Mouse (Mus musculus) testis, adult 2 months (tissue): Measurements from ENCODE around the gene Cdsn.

Experiments
- CTCF ChIP-seq: fragments of 200-500 bp; IDR thresholded peaks from 2 replicates; pipeline ENCODE4 v1.5.1; 2012; ENCODE audit warnings: low read depth, mild to moderate bottlenecking, inconsistent platforms, low read length, moderate library complexity; ENCODE audit not compliant: control insufficient read depth, insufficient read depth, insufficient replicate concordance
- POLR2A ChIP-seq: fragments of 200-500 bp; IDR thresholded peaks from 2 replicates; pipeline ENCODE4 v1.6.1; 2012; ENCODE audit warnings: low read depth, mild to moderate bottlenecking, inconsistent platforms, low read length, moderate library complexity; ENCODE audit not compliant: control insufficient read depth

DNA sequence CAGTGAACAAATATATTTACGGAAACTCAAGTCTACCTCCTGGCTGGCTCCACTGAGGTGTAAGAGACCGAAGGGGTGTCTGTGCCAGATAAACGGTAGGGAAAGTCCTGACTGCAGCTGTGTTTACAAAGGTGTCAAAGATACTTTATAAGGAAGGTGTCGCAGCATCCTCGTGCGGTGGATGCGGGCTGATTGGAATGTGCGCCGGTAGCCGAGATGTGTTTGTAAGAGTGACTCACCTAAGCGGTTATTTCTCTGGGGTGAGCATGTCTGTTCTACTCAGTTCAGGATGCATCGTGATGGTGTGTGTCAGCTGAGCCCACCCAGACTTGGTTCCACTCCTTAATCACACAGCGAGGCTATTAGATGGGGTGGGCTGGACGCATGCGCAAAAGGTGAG is 39.8 kb downstream of the Cdsn start:
- no peak for TF ChIP-seq POLR2A
- no peak for TF ChIP-seq CTCF
